Mouse (Mus musculus): ENCODE measurements around the gene Rpl37. TPM values are rescaled to one million over a fixed set of nuclear protein-coding genes. Genes with fewer than 3 reads are reported as not detected.
A peak's percentile ranks its signal among the peaks of the same experiment; 100 is the strongest.

Rpl37 gene
- 833 and 884 TPM in 2 replicates for polyA plus RNA-seq (2015; fragmentation: Nextera tagmentation; extraction: Ambion mirVana)

DNA sequence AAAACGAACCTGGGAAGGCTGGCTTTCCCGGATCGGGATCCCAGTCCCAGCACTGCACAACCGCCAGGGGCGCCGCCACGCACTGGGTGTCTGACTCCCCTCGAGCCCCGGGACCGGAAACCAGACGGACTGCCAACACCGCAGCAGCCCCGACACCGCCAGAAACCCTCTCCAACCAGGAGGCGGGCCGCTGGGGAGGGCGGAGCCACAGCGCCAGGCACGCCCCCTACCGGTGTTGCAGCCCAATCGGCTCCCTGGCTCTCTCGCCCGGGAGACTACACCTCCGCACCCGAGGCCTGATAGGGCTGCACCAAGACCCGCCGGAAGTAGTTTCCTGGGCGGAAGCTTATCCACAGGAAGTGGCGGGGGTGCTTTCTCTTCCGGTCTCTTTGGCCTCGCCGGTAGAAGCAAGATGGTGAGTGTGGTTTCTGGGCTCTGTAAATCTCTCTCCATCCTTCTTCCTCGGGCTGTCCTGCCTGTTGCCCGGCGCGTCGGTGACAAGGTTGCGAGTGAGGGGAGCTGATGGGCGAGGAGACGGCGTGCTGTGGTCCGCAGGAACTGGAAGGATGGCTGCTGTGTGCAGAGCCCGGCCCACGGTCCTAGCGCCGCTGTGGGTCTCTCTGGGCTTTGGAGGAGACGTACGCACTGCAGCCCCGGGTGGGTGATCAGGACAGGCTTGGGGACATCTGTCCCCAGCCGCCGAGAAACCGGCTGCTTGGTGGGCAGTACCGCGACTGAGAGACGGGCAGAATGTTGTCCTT, at the start of gene Rpl37:
Gene Rpl37 (plus strand): TSS at position 376 of the 761 bp plus-strand sequence.
- peak; percentile 98 for DNase-seq (ENCODE audit: low spot score)

DNA sequence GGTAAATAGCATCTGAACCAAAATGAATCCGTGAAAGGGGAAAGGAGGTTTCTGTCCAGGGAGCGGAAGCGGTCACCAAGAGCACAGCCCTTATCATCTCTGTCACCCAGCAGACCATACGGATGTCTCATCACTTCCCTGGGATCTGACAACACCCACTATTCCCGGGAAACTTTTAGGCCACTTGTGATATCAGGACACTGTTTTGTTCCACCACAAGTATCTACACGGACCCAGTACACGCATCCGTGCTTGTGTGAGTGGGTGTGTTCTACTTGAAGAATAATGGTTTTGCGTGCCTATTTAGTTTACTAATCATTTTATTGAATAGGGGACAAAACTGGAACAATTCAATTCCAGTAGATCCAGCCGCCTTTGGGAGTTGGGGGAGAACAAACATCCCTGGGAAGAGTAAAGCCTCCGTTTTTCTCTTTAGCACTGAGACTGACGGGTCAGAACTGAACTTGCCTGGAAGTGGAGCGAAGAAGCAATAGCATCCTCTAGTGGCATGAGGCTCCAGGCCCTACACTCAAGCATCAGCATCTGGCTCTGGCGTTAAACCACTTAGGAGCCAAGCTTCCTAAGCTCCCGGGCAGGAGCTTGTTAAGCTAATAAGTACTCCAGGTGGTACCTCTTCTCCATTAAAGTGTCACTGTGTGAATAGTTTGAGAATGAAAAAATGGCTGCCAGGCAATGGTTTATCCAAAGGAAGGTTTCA, 47.5 kb upstream of the Rpl37 start:
- DNase-seq (ENCODE audit: low spot score), result no peak

DNA sequence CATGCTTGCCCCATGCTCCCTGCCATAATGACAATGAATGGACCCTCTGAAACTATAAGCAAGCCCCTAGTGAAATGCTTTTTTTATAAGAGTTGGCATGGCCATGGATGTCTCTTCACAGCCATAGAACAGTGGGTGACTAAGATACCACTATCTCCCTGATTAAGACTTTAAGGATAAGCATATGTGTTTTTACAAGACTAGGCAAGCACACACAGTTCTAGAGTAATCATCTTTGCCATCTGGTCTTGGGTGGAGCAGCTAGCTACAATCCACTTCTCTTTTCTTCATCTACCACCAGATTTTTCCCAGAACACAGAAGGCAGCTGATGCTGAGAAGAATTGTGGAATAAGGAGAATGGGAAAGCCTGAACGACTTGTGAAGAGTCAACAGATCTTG, 35.2 kb upstream of the Rpl37 start:
- DNase-seq (ENCODE audit: low spot score), result no peak

DNA sequence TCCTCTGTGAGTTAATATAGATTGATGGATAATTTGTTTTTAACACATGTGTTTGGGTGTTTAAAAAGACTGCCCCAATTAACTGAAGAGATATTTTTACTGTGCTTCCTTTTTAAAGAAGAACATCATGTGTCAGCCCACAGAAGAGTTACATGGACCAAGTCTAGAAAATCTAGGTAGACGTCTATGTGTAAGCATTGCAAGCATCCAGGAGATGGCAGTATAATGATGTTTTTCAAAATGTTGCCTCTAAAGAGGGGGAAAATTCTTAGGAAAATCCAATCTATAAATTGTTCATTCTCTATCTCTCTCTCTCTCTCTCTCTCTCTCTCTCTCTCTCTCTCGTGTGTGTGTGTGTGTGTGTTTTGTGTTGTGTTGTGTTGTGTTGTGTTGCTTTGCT, 30.3 kb upstream of the Rpl37 start:
- DNase-seq (ENCODE audit: low spot score), result peak; percentile 9

DNA sequence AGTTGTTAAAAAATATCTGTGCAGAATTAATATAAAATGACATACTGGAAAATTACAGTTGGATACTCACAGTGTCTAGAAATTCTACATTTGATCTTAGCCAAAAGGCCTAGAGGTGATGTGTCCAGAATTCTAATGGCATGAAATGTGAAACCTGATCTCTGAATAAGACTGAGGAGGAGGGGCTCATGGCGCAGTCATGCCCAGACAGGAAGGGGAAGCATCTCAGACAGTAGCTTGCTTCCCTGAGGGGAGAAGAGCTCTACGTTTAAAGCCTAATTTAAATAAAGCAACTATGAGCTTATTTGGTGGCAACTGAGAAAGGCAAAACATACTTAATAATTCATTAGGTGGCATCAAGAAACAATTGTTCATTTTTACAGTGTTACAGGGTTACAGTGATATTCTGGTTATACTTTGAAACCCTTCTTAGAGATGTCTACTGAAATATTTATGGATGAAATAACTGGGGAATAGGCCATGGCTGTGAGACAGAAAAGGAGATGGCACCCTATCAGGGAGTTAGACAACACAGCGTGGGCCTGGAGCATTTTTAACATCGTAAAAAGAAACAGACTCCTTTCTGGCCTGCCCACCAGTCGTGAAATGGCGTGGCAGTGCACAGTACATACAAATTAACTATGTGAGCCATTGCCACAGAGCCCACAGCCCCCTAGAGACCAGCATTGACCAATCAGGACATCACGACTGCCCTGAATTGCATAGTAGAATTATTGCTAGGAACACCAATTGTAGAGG, 27.4 kb upstream of the Rpl37 start:
- no peak for DNase-seq (ENCODE audit: low spot score)

DNA sequence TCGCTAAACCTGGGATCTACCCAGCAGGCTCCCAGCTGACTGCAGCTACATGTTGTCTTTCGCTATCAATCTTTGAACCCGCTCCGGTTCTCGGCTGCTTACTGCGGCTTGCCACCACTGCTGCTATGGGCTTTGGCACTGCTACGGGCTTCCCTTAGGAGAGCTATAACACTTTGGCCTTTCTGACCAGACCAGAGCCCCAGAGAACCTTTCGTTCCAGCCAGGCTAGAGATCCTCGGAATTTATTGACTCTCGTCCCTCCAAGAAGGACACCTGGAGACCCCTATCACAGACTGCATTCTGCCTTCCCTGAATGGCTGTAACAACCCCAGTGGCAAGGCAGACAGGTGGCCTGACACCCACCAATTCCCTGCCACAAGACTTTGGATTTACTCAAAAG, 26.3 kb upstream of the Rpl37 start:
- no peak for DNase-seq (ENCODE audit: low spot score)

DNA sequence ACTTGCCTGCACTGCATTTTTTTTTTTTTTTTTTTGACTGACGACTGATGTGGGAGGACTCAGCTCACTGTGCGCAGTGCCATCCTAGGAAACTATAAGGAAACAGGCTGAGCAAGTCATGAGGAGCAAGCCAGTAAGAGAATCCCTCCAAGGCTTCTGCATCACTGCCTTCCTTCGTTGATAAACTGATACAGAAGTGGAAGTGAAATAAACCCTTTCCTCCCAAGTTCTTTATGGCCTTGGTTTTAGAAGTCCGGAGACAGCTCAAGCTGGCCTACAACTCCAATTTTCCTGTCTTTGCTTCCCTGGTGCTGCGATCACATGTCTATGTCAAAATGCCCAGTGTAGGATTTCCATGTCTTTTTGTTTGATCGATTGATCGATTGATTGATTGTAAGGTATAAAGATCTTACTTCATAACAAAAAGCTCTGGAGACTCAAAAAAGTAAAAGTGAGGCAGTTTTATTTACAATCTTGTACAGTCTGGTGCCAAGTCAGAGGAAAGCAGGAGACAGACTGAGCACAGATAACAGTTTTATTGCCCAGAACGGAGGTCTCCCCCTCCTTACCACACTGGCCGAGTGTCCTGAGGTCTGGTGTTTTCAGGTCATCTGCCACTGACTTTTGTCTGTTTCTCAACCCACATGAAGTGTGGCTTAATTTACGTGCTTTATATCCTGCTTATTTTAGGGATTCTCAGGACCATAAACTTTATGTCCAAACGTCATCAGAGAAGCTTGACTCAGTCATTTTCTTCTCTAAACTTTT, 20.7 kb upstream of the Rpl37 start:
- no peak for DNase-seq (ENCODE audit: low spot score)

DNA sequence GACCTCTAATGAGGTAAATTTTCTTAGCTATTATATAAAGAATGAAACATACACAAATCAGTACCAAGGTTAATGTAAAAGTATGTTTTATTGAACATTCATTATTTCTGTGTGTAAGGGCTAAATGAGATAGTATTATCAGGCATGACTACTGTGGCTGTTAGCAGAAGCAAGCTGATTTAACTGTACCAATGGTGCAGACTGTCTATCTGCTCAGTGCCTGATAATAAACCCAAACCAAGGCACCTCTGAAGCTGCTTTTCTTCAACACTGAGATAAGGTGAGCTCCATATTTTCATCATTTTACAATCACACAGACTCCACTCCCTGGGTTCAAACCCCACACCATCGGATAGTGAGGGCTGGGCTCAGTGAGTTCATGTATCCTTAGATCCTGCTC, 19.1 kb upstream of the Rpl37 start:
- DNase-seq (ENCODE audit: low spot score), result no peak

DNA sequence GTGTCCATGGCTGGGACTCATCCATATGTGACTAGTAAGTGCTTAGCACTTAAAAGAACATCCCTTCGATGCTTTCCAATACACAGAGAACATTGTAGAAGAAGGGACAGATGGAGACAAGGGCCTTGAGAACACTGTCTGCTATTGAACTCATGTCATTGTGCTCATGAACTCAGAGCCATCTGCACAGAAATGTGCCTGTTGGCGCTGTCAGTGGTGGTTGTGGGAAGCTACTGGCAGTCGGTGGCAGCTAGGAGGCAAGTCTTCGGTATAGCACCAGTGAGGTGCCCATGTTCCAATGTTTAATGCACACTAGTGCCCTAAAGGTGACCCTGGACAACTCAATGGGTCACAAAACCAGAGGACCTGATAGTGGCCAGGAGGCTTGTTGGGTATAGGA, 14.1 kb upstream of the Rpl37 start:
- DNase-seq (ENCODE audit: low spot score), result no peak

DNA sequence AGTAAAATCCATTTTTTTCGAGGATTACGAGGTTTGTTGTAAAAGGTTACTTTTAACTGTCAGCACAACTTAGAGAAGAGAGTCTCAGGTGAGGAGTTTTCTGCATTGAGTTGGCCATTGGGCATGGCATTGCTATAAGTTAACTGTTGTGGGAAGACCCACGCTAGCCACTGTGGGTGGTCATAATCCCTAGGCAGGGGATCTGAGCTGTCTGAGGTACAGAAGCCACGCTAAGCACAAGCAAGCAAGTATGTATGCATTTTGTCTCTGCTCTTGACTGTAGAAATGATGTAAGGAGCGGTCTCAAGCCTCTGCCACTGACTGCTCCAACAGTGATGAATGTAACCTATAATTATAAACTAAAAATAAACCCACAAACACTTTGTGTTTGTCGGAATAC, 10.6 kb upstream of the Rpl37 start:
- no peak for DNase-seq (ENCODE audit: low spot score)

DNA sequence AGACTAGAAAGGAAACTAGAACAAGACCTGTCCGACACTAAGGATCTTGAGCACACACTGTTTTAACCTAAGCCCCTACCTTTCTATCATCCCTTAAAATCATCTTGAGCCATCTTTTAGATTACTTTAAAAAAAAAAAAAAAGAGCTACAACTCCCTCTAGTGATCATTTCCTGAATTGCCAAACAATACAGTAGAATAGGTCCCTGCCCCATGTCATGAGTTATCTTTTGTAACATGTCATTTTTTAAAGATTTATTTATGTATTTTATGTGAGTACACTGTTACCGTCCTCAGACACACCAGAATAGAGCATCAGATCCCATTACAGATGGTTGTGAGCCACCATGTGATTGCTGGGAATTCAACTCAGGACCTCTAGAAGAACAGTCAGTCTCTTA, 10.2 kb upstream of the Rpl37 start:
- peak; percentile 52 for DNase-seq (ENCODE audit: low spot score)

DNA sequence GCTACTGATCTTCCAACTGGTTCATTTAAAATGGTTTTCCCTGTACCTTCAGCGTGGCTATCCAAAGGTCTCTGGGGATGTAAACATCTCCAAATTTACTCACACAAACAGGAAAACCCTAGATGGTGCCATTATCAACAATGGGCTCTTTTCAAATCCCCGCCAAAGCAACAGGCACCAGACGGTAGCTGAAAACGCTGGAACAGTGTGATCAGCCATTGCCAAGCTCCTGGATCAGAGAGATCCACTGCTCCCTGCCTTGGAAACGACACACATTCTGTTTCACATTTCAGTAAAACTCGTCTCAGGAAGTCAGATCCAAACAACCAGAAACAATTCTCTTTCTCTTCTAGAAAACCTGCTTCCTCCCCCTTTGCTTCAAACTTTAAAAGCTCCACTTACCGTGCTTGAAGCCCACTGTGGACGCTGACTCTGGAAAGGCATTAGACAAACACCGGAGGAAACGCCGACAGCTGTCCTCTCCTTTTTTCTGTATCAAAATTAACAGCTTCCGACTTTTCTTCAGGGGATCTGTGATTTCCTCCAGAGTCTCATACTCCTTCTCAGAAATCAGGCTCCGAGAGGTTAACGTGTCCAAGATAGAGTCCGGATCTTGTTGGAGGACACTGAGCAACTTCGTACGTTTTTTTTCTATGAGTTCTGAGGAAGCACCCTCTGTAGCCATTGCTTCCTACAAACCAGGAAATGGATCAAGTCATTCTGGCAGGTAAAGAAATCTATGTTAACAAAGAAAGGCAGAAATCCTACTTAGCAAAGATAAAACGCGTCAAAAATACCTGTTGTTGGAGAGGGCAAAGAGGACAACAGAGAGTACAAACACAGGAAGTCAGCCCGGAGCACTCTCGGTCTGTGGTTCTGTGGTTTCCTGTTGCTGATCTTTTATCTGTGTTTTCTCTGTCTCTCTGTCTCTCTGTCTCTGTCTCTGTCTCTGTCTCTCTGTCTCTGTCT, 8.5 kb upstream of the Rpl37 start, which contains the start of gene Card6:
Gene Card6 (minus strand): TSS at position 854 of the 969 bp plus-strand sequence.
- DNase-seq (ENCODE audit: low spot score), result peak; percentile 87

DNA sequence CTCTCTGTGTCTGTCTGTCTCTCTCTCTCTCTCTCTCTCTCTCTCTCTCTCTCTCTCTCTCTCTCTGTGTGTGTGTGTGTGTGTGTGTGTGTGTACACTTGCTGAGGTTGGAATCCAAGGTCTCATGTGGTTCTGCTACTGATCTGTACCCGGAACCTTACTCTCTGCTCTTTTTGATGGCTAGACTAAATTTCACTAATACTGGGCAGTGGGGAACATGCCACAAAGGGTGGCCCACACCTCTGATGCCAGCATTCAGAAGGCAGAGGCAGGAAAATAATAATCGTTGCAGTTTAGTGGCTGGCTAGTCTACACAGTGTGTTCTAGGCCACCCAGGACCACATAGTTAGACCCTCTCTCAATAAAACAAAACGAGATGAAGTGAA, 7.8 kb upstream of the Rpl37 start:
- no peak for DNase-seq (ENCODE audit: low spot score)

DNA sequence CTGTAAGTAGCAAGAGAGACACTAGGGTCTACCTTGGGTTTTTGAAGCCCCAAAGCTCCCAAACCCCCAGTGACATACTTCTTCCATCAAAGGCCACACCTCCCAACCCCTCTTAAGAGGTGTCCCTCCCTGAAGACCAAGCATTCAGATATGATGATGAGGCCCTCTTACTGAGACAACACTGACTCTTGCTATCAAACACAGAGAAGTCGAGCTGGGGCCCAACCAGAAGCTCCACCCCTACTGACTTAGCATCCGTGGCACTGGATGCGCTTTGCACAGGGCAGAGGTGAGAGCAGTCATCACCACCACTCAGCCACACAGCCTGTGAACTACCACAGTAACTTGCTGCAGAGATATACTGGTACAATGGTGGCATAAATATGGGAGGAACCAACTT, 3.8 kb upstream of the Rpl37 start:
- DNase-seq (ENCODE audit: low spot score), result no peak

DNA sequence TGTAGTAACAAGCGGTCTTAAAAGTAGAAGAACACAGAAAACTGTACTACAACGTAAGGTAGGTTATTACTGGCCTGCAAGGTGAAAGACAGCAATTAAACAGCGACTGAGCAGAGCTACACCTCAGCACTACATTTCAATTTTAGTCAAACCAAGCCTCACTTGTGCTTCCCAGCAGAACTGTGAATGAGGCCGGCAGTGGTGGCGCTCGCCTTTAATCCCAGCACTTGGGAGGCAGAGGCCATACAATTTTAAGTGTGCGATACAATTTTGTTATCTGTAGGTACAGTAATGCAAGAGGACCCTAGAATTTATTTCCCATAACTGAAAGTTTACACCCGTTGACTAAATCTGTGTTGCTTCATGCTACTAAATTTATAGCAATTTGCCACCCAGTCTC, 1.3 kb upstream of the Rpl37 start:
- no peak for DNase-seq (ENCODE audit: low spot score)

DNA sequence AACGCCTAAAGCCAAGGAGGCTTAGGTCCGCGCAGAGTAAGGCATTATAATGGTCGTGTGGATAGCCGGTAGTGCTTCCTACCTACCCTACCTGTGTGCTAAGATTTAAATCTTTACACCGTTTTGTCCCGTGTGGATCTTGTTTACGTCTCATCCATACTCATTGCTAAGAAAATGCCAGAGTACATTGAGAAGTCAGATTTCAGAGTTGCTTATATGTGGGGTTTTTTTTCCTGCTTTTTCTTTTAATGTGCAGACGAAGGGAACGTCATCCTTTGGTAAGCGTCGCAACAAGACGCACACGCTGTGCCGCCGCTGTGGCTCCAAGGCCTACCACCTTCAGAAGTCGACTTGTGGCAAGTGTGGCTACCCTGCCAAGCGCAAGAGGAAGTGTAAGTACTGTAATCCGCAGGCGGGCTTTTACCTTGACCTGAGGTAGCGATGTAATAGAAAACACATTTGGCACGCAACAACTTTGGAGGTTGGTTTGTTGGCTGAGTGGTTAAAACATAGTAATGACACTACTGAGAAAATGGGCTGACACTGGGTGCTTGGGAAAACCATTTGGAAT, 671 bp downstream of the Rpl37 start:
- DNase-seq (ENCODE audit: low spot score), result peak; percentile 25

DNA sequence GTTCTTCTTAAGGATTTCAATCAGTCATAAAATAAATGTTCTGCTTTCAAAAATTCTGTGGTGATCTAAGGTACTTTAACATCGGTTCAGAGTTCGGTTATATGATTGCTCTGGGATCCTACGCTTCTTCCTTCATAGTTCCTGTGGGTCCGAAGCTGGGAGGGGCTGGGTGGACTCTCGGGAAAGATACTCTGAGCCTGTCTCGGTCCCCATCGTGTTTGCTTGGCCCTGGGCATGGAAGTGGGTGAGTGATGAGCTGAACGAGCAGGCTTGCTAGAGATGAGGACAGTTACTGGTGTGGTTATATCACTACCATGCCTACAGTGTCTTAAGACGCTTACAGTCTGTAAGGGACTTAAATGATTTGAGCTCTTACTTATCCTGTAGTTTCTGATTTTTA, 2.2 kb downstream of the Rpl37 start:
- DNase-seq (ENCODE audit: low spot score), result no peak

DNA sequence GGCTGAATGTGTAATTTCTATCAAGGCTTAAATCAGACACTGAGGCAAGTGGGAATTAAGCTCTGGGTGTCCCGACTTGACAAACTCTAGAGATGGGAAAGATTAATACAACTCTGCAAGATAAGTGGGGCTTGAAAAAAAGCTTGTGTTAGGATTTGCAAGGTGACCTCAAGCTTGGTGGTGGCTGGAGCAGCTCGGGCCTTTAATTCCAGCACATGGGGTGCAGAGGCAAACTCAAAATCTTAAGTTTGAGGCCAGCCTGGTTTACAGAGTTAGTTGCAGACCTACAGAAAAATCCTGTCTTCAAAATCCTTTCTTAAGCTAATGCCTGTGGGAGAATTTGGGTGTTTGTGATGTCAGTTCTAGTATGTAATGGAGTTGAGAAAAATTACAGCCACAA, 2.7 kb downstream of the Rpl37 start:
- DNase-seq (ENCODE audit: low spot score), result no peak

DNA sequence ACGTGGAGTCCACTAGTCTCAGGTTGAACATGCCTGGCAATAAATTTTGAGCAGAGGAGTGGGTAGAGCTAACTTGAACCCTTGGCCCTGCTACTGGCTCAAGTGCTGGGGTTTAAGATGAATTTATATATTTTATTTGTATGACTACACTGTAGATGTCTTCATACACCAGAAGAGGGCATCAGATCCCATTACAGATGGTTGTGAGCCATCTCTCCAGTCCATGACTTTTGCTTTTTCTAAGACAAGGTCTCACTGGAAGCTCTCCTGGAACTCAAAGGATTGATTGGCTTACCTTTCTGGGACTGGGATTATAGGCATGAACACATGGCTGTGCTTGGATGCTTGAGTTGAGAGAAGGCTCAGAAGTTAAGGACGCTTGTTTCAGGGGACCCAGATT, 3.3 kb downstream of the Rpl37 start:
- DNase-seq (ENCODE audit: low spot score), result no peak
